Mouse (Mus musculus): ENCODE data around the gene Satb2. TPM values are rescaled to one million over a fixed set of nuclear protein-coding genes. Genes with fewer than 3 reads are reported as not detected.

The Satb2 gene
- total RNA-seq, 1 experiment from 2014 or later = 5.0 TPM

GRCm38 (mm10) chr1:56972950-56973592 lies 5.4 kb downstream of the Satb2 start:
- peak; percentile 95 for DNase-seq

- peak; percentile 70 for DNase-seq
Measured at GRCm38 (mm10) chr1:56972251-56972949, 6.0 kb downstream of the Satb2 start.

DNA sequence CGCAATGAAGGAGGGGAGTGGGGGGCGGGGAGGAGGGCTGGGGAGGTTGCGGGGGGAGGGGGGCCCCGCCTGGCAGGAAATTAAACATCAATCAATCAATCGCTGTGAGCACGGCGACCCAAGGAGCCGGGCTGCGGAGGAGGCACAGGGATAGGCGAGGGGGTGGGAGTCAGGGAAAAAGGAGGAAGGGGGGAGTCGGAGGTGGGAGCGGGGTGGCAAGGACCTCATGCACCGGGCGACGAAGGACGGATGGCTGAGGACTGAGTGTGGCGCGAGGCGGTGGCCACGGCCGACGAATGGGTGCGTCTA lies 6.6 kb downstream of the Satb2 start:
- DNase-seq = no peak

DNA sequence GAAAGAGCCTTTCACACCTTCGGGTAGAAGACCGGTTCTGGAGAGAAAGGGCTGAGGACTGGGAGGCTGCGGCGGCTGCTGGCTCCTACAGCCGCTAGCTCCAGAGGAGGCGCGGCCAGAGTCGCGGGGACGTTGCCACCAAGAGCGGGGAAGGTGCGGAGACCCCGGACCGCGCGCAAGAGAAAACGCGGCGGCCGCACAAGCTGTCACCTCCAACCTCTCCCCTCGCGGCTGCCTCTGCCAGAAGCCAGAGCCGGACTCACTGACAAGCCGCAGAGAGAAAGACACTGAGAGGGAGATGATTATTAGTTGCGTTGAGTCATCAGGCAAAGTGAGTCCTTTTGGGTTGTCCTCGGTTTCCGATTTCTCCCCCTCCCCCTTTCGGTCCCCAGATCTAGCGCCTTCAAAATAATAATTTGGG lies 7.0 kb downstream of the Satb2 start:
- peak; percentile 50 for DNase-seq

GRCm38 (mm10) chr1:56970740-56971141 lies 7.7 kb downstream of the Satb2 start:
- DNase-seq = no peak

GRCm38 (mm10) chr1:56969364-56970360 lies 8.8 kb downstream of the Satb2 start:
- no peak for DNase-seq

- DNase-seq = no peak
Measured at GRCm38 (mm10) chr1:56965879-56966579, 12.4 kb downstream of the Satb2 start.

DNA sequence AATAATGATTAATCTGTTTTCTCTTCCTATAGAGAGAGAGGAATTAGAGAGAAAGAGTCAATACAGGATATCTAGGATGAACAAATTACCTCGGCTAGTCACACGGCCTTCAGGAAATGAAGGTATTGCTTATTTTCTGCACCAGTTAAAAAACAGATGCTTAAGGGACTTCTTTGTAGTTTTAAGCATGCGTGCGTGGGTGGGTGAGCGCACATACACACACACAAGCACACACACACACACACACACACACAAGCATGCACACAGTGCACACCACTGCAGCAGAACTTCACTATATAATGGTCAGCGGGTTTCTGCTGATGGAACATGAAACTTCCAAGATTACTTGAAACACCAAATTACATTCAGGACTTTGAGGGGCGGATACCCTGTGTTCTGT lies 14.0 kb downstream of the Satb2 start:
- DNase-seq = no peak

DNA sequence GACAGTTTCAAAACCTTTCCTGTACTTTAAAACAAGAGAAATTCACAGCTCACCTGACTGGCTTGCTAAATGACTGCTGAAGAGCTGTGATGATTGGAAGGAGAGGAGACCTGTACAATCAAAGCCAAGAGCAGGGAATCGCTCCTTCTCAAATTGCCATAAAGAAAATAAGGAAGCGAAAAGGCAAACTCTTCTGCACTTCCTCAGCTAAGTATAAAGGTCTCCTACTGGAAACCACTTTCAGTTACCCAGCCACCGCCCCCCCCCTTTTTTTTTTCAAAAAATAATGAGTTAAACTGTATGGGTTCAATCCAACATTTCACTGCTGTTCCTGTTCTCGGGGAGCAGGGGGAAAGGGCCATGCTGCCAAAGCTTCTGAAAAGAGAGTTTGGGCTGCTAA lies 15.2 kb downstream of the Satb2 start:
- no peak for DNase-seq

DNA sequence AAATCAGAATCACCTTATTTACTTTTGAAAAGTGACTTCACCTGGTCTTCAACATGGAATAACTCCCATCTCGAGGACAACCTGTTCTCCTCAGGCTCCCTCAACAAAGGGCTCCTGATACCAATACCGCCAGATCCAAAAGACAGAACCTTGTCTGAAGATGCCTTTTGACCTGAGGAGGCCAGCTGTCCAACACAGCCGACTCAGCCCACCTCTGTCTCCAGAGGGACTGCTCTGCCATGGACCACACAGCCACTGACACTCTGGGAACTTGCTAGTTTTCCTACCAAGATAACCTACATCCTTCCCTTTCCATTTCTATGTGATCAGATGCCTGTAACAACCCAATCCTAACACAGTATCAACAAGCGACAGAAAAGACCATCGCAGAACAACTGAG lies 19.5 kb downstream of the Satb2 start:
- no peak for DNase-seq

GRCm38 (mm10) chr1:56957942-56958341 lies 20.5 kb downstream of the Satb2 start:
- DNase-seq = no peak

DNA sequence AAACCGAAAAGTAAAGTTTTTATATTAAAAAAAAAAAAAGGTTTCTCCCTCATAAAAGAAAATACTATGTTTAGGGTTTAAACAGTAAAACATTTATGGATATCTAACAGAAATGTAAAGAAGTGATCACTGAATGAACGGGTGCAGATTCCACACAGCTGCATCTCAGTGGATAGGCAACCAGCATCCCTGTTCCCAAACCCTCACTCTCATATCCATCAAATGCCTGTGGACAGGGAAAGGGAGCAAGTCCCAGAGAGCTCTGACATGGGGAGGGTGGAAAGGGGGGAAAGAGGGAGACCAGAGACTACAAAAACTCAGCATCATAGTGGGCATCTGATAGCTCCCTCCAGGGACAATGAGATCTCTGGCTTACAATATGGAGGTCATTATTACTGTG lies 21.6 kb downstream of the Satb2 start:
- no peak for DNase-seq

DNA sequence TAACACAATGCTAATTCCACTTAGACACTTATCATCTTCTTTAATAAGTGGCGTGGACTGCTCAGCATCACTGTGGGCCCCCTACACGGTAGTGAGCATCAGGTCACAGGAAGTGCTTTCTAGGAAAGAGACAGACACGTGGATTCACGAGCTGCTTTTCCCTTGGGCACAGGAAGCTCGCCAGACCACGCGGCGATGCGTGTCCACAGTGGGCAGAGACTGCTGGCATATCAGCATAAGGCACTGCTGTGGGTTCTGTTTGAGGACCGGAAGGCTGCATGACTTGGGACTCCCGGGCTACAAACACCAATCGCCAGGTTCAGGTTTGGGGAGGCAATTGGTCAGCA lies 22.7 kb downstream of the Satb2 start:
- DNase-seq = no peak

GRCm38 (mm10) chr1:56955055-56955738 lies 23.3 kb downstream of the Satb2 start:
- DNase-seq = no peak

DNA sequence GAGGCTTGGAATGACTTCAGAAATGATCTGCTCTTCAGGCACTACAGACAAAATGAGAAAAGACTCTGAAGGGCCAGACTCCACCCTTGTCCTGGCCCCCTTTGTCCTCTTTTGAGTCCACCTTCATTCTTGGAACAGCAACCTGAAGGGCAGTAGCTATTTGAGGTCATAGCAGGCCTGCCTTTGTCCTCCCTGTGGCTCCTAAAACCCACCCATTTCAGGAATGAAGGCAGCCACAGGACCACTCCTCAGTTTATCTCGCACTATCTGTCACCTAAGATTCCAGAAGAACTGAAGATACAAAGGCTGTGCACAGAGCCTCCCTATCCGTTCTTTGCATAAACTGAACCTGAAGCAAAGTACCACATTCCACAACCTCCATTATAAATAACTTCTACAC lies 24.9 kb downstream of the Satb2 start:
- no peak for DNase-seq

- DNase-seq = no peak
Measured at GRCm38 (mm10) chr1:56951980-56952379, 26.5 kb downstream of the Satb2 start.

GRCm38 (mm10) chr1:56951525-56951924 lies 26.9 kb downstream of the Satb2 start:
- DNase-seq = no peak

GRCm38 (mm10) chr1:56939432-56939831 lies 39.0 kb downstream of the Satb2 start:
- DNase-seq = no peak

DNA sequence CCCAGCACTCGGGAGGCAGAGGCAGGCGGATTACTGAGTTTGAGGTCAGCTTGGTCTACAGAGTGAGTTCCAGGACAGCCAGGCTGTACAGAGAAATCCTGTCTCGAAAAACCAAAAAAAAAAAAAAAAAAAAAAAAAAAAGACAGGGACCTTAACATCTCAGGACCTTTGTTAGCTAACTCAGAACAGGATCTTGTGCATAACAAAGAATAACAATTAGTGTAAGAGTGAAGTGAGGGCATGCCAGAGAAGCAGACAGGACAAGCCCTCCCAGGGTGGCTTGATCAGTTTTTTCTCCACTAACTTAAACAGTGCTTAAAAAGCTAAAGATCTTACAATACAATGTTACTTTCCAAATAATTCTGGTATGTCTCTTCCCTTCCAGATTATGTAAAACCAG lies 40.0 kb downstream of the Satb2 start:
- DNase-seq = no peak

GRCm38 (mm10) chr1:56936554-56936953 lies 41.9 kb downstream of the Satb2 start:
- DNase-seq = no peak

GRCm38 (mm10) chr1:56933821-56934220 lies 44.6 kb downstream of the Satb2 start:
- no peak for DNase-seq

- no peak for DNase-seq
Measured at GRCm38 (mm10) chr1:56930096-56930495, 48.4 kb downstream of the Satb2 start.

All from adrenal gland, postnatal 25 days (tissue).